Mouse (Mus musculus) liver, postnatal 0 days (tissue): Measurements from ENCODE around the gene Tmed1.

Experiments
- CTCF ChIP-seq: sonication (generic); IDR thresholded peaks from 2 replicates; pipeline ENCODE4 v1.5.1; 2016; ENCODE audit warnings: antibody characterized with exemption, low read depth
- EP300 ChIP-seq: IDR thresholded peaks from 2 replicates; pipeline ENCODE4 v1.6.1; 2016; ENCODE audit warnings: antibody characterized with exemption, low read depth, mild to moderate bottlenecking

GRCm38 (mm10) chr9:21525937-21526633 is 16.0 kb upstream of the Tmed1 start, which contains the start of gene AB124611:
- TF ChIP-seq CTCF (no peak), EP300 (no peak)
